Comparison of ENCODE assay signal across 20 mouse cellular contexts in genomic region chr5:130319783-130320182, GRCm38 (mm10). TPM values are rescaled to one million over a fixed set of nuclear protein-coding genes. Genes with fewer than 3 reads are reported as not detected.
"Had no signal": no experiment of that assay in that cellular context is flagged by ENCODE, and none has a peak within 500 bp of the region (broad histone marks: within the 10 kb centered on the region; RNA-seq: fewer than 3 reads in every experiment).

No protein-coding gene starts in this region.

- H3K9ac ChIP-seq: heart, embryonic 13.5 days; heart, embryonic 15.5 days; hindbrain, embryonic 12.5 days; hindbrain, embryonic 14.5 days; kidney, embryonic 15.5 days; limb, embryonic 13.5 days; limb, embryonic 15.5 days; liver, embryonic 13.5 days had no signal

- H3K9me3 ChIP-seq: heart, embryonic 15.5 days; limb, embryonic 15.5 days; liver, embryonic 13.5 days had no signal

- ATAC-seq: intestine, embryonic 16.5 days had no signal

- H3K4me1 ChIP-seq: heart, embryonic 13.5 days; heart, embryonic 15.5 days; hindbrain, embryonic 12.5 days; liver, embryonic 13.5 days had no signal

- DNase-seq: gastrocnemius, postnatal 14 days; gastrocnemius, postnatal 36 days; heart, adult 11 months; layer of hippocampus, adult 9-11 months; layer of hippocampus, postnatal 36 days; liver, embryonic 13.5 days had no signal

- H3K4me2 ChIP-seq: heart, embryonic 11.5 days; heart, embryonic 13.5 days; heart, embryonic 15.5 days; hindbrain, embryonic 12.5 days; hindbrain, embryonic 14.5 days; kidney, embryonic 15.5 days; limb, embryonic 13.5 days; limb, embryonic 15.5 days; liver, embryonic 13.5 days had no signal

- H3K27ac ChIP-seq: heart, adult 2 months; heart, embryonic 13.5 days; heart, embryonic 15.5 days; hindbrain, embryonic 12.5 days; hindbrain, embryonic 14.5 days; kidney, postnatal 0 days; limb, embryonic 13.5 days; limb, embryonic 15.5 days; liver, embryonic 13.5 days had no signal

- H3K27me3 ChIP-seq: heart, embryonic 13.5 days; heart, embryonic 15.5 days; hindbrain, embryonic 12.5 days; kidney, embryonic 15.5 days; limb, embryonic 13.5 days; limb, embryonic 15.5 days; liver, embryonic 13.5 days had no signal

- H3K4me3 ChIP-seq: heart, adult 2 months; heart, embryonic 13.5 days; heart, embryonic 15.5 days; hindbrain, embryonic 12.5 days; kidney, embryonic 15.5 days; limb, embryonic 13.5 days; limb, embryonic 15.5 days; liver, embryonic 13.5 days had no signal

RNA-seq across cellular contexts. Expression of gene Caln1, which starts 49.5 kb away (rescaled TPM):
- polyA plus RNA-seq: heart, adult 2 months; heart, postnatal 0 days; intestine, embryonic 14.5 days; liver, embryonic 13.5 days; liver, embryonic 16.5 days had no signal
